In genomic region chr1:187232196-187232955, GRCm38 (mm10) we compare ENCODE assay signal across 21 mouse cellular contexts. TPM values are rescaled to one million over a fixed set of nuclear protein-coding genes. Genes with fewer than 3 reads are reported as not detected.
"Had no signal": no experiment of that assay in that cellular context is flagged by ENCODE, and none has a peak within 500 bp of the region (broad histone marks: within the 10 kb centered on the region; RNA-seq: fewer than 3 reads in every experiment).

No protein-coding gene starts in this region.

- H3K4me1 ChIP-seq: midbrain, embryonic 10.5 days had no signal

- DNase-seq: lung, adult 2 months; lung, postnatal 10 days; lung, postnatal 4 days; midbrain, embryonic 14.5 days; retina, postnatal 1 day; right cerebral cortex, adult 18-20 months; right cerebral cortex, postnatal 25 days; right cerebral cortex, postnatal 4 days; spleen, adult 18-20 months; thymus, adult 18-20 months; thymus, postnatal 14 days; thymus, postnatal 36 days had no signal

- H3K4me2 ChIP-seq: liver, embryonic 12.5 days; midbrain, embryonic 12.5 days; neural tube, embryonic 13.5 days; neural tube, embryonic 15.5 days had no signal

- H3K4me3 ChIP-seq: liver, embryonic 12.5 days; midbrain, embryonic 10.5 days; midbrain, embryonic 12.5 days; myocyte; neural tube, embryonic 13.5 days; neural tube, embryonic 15.5 days had no signal

- H3K9ac ChIP-seq: liver, embryonic 12.5 days; liver, embryonic 14.5 days; midbrain, embryonic 12.5 days; neural tube, embryonic 13.5 days; neural tube, embryonic 15.5 days had no signal

- ATAC-seq: liver, embryonic 12.5 days; midbrain, embryonic 16.5 days had no signal

- H3K36me3 ChIP-seq: neural tube, embryonic 15.5 days had no signal

- H3K27ac ChIP-seq: liver, embryonic 12.5 days; liver, embryonic 14.5 days; midbrain, embryonic 10.5 days; midbrain, embryonic 12.5 days; neural tube, embryonic 13.5 days; neural tube, embryonic 15.5 days had no signal

- H3K9me3 ChIP-seq: liver, embryonic 12.5 days; midbrain, embryonic 10.5 days; midbrain, embryonic 12.5 days; neural tube, embryonic 13.5 days; neural tube, embryonic 15.5 days had no signal

- H3K27me3 ChIP-seq: liver, embryonic 12.5 days; midbrain, embryonic 12.5 days; neural tube, embryonic 13.5 days; neural tube, embryonic 15.5 days had no signal

RNA-seq across cellular contexts. Expression of gene Spata17, which starts 17.1 kb away (rescaled TPM):
- polyA plus RNA-seq: small intestine, adult 2 months had no signal
